Mouse (Mus musculus): ENCODE measurements at regions not wholly inside any gene's neighbourhood (a gene's known extent, or its start where the extent isn't known, plus 50 kb on each side); places are given as distances from the start of the nearest gene placed in this dataset.
A peak's percentile ranks its signal among the peaks of the same experiment; 100 is the strongest.

DNA sequence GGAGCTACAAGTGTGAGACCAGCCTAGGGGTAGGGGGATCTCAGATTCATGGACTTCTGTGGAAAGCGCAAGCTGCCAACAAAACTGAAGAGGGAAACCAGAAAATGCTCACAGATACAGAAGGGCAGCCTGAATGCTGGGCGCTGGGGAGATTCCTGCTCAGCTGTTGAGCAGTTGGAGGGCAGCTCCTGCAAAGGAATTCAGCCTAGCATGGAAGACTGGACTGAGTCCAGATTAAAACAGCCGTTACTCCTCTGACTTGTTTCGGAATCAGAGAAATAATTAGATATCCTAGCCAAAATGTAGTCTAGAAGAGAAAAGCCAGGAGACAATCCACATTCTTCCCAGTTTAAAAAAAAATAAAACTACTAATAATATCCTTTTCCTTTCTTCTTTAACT lies 83.7 kb downstream of the Asb9 start:
- no peak for ATAC-seq (ENCODE audit: insufficient read depth, low FRiP score, low read depth)
- Histone ChIP-seq H3K4me2 (no peak overlapping the region), H3K27me3 (replicated peaks) (no peaks in the 10 kb centered on the region), H3K4me1 (no peaks in the 10 kb centered on the region), H3K36me3 (no peaks in the 10 kb centered on the region), H3K9me3 (no peaks in the 10 kb centered on the region), H3K4me3 (replicated peaks) (no peak overlapping the region), H3K27ac (0 out of 2 replicates have a peak overlapping the region, but pooled peaks have one; percentile 21), H3K9ac (no peak overlapping the region)
- WGBS: 57% methylated on average over 4 of the region's 4 CpGs
